Mouse (Mus musculus) cerebellum, adult 8-10 months (tissue): ENCODE data around the gene Herc4.
"Not testable (repeated sequence)": the region's sequence is repeated elsewhere in the genome, so short reads cannot be mapped to it uniquely, and the experiment has no call there.

Experiments used
- DNase-seq: peaks from one replicate; pipeline ENCODE4 v3.0.0; 2022

Gene Herc4

GRCm38 (mm10) chr10:63258696-63259095 is 15.1 kb downstream of the Herc4 start:
- DNase-seq = no peak

DNA sequence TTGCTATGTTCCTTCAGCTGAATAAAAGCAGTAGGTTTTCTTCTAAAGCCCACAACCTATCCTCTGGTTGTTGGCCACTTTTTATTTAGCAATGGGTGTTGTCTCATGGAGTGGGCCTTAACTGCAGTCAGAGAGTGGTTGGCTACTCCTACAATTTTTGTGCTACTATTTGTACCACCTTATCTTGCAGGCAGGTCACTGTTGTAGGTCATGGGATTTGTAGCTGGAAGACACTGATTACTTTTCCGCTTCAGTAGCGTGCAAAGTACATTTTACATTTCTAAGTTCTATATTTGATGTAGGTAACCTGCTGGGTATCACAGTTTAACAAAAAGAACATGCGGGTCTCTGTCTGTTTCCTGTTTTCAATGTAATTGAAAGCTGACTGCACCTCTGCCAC is 15.7 kb downstream of the Herc4 start:
- no peak for DNase-seq

DNA sequence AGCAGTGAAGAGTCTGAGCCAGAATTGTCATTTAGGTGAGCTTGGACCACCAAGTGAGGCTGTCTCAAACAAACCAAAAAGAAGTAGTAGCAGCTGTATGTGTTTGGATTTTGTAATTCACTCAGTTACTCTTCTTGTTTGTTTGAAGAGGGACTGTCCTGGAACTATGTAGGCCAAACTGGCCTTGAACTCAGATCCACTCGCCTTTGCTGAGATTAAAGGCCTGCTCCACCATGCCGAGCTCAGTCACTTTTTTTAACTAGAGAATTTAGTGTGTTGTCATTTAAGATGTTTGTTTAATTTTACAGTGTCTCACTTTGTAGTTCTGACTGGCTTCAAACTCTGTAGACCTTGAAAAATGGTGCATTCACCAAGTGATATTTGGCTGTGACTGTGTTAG is 24.3 kb downstream of the Herc4 start:
- no peak for DNase-seq

GRCm38 (mm10) chr10:63272401-63272800 is 28.8 kb downstream of the Herc4 start:
- DNase-seq = no peak

GRCm38 (mm10) chr10:63272868-63273267 is 29.3 kb downstream of the Herc4 start:
- DNase-seq = no peak

GRCm38 (mm10) chr10:63277010-63277409 is 33.4 kb downstream of the Herc4 start:
- no peak for DNase-seq

DNA sequence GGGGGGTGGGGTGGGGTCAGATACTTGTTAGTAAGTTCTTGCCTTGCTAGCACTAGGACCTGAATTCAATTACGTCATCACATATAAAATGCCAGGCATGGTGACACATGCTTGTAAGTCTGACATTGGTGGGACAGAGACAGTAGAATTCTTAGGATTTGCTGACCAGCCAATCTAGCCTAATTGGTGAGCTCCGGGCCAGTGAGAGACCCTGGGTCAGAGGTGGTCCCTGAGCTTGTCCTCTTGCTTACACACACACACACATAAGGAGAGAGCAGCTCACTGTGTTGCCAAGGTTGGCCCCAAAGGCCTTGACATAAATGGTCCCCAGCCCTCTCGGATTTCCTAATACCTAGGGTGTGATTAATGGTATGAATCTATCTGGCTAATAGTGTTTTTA is 36.2 kb downstream of the Herc4 start:
- DNase-seq = no peak

DNA sequence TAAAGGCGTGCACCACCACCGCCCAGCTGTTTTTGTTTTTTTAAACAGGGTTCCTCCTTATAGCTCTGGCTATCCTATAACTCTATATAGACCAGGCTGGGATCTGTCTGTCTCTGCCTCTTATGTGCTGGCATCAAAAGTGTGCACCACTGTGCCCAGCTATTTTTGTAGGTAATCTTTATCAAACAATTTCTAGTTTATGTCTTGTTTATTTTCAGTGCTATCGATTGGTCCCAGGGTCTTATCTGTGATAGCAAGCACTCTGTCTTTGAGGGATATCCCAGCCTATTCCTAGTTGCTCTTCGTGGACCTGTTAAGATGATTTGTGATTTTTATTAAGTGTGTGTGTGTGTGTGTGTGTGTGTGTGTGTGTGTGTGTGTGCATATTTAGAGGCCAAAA is 38.8 kb downstream of the Herc4 start:
- DNase-seq = no peak

DNA sequence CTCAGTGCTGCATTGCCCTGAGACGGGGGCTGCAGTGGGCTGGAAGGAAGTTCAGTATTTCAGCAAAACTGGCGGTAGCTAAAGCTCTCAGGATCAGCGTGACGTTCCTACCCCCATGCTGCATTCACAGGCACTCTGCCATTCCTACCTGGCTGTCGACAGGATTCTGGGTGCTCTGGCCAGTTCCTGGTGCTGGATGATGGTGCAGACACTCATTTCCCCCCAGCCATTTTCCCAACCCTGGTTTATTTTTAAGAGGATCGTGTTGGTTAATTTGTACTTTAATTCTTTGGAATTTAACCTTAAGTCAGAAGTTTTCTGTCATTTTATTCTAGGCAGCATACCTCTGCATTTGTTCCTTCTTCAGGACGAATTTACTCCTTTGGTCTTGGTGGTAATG is 39.2 kb downstream of the Herc4 start:
- DNase-seq = no peak

- DNase-seq = no peak
These were observed 58.7 kb downstream of the Herc4 start for GRCm38 (mm10) chr10:63302356-63302755.

GRCm38 (mm10) chr10:63308582-63309366 is 65.2 kb downstream of the Herc4 start:
- DNase-seq = peak; percentile 68

DNA sequence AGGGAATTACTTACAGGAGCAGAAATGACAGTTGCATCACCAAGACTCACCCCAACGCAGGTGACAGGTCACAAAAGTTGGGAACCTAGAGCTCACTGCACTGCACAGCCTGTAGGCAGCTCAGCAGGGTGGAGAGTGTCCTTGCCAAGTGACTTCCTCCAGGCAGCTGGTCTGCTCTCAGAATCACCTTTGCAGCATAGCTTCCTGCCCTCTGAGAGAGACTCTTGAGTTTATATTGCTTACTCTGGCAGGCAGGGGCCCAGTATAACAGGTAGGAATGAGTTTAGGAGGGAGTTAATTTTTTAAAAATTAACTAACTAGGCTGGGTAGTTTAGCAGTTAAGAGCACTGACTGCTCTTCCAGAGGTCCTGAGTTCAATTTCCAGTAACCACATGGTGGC is 70.1 kb downstream of the Herc4 start:
- no peak for DNase-seq

GRCm38 (mm10) chr10:63327091-63327490 is 83.5 kb downstream of the Herc4 start:
- DNase-seq = no peak

GRCm38 (mm10) chr10:63336901-63337300 is 93.3 kb downstream of the Herc4 start:
- no peak for DNase-seq

DNA sequence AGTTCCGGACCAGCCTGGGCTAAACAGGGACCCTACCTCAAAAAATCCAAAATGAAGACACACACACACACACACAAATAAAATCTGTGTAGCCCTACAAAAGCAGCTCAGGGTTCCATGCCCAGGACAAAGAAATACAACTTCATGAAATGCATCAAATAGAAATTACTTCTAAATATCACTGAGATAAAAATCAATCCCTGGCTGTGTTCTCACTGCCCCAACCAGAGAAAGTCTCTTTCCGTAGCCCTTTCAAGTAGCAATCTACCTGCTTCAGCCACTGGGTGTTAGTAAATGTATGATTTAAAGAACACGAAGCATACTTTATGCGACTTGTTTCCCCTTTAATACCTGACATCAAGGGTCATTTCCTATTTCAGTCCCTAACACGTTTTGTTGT is 93.7 kb downstream of the Herc4 start:
- no peak for DNase-seq

GRCm38 (mm10) chr10:63337951-63338836 is 94.6 kb downstream of the Herc4 start:
- peak; percentile 60 for DNase-seq

GRCm38 (mm10) chr10:63338914-63339643 is 95.5 kb downstream of the Herc4 start:
- DNase-seq = peak; percentile 87

DNA sequence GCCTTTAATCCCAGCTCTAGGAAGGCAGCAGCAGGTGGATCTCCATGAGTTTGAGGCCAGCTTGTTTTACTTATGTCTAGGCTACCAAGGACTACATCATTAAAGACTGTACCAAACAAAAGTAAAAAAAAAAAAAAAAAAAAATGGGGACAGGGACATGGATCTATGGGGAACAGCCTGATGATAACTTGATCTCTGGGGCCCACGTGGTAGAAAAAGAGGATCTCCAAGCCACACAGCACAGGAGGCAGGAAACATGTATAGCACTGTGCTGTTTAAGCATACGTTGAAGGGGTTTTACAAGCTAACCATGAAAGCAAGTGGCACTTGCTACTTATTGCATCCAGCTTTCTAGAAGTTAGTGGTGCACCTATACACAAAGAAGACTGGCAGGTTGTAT is 97.7 kb downstream of the Herc4 start:
- DNase-seq = no peak

- no peak for DNase-seq
These were observed 101.1 kb downstream of the Herc4 start for GRCm38 (mm10) chr10:63344751-63345150.

- DNase-seq = no peak
These were observed 104.7 kb downstream of the Herc4 start for GRCm38 (mm10) chr10:63348291-63348690.

DNA sequence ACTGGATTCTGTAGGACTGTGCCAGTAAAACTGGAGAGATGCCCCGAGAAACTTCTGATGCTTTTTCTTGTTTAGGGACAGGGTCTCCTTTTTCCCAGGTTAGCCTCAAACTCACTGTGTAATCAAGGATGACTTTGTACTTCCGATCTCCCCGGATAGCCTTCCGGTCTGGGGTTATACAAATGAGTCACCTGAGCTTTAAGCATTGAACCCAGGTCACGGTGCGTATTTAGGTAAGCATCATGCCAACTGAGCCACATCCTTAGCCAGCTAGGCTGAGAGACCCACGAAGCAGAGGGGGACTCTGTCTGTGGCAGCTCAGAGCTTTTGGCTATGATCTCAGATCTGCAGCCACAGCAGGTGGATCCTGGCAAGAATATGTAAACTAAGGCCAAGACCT is 107.1 kb downstream of the Herc4 start:
- no peak for DNase-seq

DNA sequence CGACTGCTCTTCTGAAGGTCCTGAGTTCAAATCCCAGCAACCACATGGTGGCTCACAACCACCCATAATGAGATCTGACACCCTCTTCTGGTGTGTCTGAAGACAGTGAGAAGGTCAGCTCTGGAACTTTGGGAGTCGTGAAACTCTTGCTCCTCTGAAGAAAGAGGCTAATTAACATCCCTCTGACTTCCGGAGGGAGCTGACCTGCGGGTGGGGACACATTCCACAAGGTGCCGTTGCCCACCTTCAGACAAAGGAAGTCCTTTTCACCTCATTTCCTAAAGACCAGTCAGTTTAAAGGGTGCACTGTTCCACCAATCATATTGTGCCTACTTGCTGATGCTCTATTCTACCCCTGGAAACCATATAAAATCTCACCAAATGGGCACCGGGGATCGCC is 107.5 kb downstream of the Herc4 start:
- DNase-seq = not testable (repeated sequence)

DNA sequence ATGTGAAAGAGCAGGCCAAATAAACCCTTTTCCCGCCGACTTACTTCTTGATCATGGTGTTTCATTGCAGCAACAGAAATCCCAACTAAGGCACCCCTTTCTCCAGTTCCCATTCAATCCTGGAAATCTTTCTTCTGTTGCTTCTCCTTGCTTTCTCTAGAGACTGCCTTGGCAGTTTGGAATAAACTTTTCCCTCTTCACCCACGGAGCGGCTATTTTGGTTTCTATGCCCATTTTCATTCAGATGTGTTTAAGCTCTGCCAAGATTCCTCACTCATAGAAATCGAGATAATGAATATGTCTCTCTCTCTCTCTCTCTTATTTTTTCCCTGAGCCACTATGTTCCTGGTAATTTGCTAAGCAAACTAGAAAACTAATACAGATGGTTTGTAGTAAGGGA is 108.5 kb downstream of the Herc4 start:
- DNase-seq = no peak
